Mouse (Mus musculus) A20 (cell line): ENCODE measurements around the gene Gm11568.
"Not testable (repeated sequence)": the region's sequence is repeated elsewhere in the genome, so short reads cannot be mapped to it uniquely, and the experiment has no call there.

ENCODE experiments used
- DNase-seq: peaks from one replicate; pipeline ENCODE4 v3.0.0-alpha.2; 2011; ENCODE audit warnings: low read depth, low spot score

The Gm11568 gene

DNA sequence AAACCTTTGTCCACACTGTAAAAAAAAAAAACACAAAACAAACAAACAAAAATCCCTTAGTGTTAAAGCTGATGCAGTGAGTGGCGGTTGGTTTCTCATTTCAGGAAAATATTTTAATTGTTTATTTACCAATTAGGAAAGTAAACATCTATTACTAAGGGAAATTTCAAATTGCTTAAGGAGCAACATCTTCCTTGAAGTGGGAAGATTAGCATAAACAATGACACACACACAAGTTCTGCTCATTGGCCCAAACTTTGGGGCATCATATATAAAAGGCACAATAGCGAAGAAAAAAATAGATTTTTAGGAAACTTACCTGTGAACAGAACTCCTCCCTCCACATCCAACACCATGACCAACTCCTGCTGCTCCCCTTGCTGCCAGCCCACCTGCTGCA lies at the start of gene Gm11568:
TSS of gene Gm11568 (plus strand) at position 301 of the 400 bp plus-strand sequence.
- no peak for DNase-seq

DNA sequence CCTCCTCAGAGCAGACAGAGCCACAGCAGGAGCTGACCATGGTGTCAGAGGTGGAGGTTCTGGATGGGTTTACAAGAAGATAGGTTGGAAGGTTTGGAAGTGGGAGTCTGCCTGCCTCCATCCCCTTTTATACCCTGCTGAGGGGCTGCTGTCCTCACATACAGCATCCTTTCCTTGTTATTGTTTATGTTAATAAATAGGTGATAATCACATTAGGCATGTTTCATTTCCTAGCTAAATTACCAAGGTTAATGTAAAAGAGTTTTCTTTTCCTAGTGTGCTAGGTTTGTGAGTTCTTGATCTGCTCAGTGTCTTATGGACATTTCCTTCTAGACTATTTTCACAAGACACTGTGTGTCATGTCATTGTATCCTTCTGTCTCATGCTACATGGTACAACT lies 47.9 kb upstream of the Gm11568 start, which contains the start of gene Krtap4-13:
TSS of gene Krtap4-13 (minus strand) at position 101 of the 400 bp plus-strand sequence.
- DNase-seq: not testable (repeated sequence)

DNA sequence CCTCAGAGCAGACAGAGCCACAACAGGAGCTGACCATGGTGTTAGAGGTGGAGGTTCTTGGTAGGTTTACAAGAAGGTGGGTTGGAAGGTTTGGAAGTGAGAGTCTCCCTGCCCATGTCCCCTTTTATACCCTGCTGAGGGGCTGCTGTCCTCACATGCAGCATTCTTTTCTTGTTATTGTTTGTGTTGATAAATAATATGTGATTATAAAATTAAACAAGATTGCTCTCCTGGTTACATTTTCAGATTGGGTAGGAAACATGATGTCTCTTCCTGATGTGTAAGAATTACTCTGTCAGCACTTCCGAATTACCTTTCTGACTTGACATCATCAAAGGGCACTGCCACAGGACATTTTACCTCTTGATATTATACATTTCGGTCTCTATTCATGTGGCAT lies 42.2 kb upstream of the Gm11568 start, which contains the start of gene Gm11564:
TSS of gene Gm11564 (minus strand) at position 101 of the 400 bp plus-strand sequence.
- not testable (repeated sequence) for DNase-seq

DNA sequence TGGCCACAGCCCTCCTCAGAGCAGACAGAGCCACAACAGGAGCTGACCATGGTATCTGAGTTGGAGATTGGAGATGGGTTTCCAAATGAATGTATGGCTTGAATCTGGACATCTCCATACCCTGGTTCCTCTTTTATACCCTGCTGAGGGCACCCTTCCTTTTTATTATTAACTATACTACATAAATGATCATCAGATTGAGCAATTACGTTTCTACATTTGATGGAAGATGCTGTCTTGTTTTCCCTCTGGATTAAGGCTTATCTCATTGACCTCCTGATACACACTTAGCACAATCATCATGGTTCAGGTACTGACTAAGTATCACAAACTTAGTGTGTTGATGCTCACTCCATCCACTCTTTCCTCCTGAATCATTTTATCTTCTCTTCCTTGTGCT lies 19.8 kb upstream of the Gm11568 start, which contains the start of gene 2300003K06Rik:
TSS of gene 2300003K06Rik (minus strand) at position 101 of the 400 bp plus-strand sequence.
- DNase-seq: no peak

DNA sequence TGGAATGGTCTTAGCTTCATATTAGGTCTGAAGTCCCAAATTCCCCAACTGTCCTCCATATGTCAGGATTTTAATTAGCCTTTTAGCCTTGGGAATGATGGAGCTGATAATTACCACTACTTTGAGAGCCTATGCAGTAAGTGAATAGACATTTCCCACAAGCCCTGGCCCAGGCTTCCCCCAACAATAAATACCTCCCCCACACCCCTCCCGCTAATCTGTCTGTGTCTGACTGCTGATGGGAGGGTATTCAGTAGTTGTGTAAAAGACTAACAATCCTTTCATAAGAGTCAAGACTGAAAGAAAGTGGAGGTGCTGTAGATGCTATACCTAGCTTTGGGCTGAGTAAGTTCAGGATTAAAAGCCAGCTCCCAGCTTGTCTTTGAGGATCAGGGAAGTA lies 15.5 kb upstream of the Gm11568 start:
- DNase-seq: no peak

DNA sequence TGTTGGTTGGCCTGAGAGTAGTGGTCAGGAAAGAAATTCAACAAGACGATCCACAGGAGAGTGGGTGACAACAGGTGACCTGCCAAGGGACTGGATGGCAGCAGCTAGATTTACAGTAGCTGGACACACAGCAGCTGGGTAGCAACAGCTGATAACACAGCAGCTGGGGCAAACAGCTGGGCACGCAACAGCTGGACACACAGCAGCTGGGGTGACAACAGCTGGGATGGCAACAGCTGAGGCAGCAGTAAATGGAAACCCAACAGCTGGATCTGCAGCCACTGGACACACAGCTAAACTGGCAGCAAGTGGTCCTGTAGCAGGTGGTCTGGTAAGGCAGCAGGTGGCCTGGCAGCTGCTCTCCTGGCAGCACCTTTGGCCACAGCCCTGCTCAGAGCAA lies 11.0 kb upstream of the Gm11568 start:
- DNase-seq: no peak

DNA sequence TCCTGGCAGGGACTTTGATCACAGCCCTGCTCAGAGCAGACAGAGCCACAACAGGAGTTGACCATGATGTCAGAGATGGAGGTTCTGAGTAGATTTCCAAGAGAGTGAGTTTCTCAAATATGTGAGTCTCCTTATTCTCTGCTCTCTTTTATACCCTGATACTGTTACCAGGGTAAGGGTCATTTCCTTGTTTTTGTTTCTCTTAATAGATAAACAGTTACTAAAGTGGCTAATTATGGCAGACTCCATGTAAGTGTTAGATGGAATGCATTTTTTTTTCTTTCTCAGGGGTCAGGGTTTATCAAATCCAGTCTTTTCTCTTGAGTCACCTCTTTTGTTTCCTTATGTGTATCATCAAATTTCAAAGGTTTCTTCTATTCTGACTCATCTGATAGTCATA lies 6.2 kb upstream of the Gm11568 start, which contains the start of gene Krtap4-16:
TSS of gene Krtap4-16 (minus strand) at position 101 of the 400 bp plus-strand sequence.
- no peak for DNase-seq

DNA sequence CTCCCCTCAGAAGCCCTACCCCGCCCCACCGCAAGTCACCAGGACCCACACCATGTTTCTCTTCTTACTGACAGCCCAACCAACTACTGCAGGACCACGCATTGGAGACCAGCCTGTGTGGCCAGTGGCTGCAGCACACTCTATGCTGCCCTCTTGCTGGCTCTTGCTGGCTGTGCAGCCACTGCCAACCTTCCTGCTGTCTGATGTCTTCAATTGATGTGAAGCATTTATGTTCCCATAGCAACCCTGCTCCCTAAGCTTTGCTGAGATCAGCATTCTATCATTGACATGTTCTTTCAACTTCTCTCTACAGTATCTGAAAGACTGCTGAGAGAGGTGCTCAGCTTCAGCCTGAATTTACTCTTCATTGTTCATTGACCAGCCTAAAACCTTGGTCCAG lies 3.6 kb upstream of the Gm11568 start:
- no peak for DNase-seq

DNA sequence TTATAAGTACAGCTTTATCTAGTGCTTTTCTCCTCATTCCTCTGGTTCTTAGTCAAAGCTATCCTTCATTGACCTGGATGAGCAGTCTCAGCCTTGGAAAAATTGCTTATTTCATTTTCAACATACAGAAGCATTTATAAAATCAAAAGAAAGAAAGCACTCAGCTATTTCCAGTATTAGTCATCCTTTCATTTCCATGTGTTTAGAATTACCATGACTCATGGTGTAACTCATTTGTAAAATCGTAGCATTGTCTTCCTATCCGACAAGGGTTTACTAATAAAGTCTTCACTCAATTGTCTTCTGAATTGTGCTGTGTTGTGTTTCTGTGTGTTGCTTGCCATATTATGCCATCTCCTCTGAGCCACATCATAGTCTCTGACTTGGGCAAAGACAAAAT lies 1.0 kb downstream of the Gm11568 start:
- no peak for DNase-seq

DNA sequence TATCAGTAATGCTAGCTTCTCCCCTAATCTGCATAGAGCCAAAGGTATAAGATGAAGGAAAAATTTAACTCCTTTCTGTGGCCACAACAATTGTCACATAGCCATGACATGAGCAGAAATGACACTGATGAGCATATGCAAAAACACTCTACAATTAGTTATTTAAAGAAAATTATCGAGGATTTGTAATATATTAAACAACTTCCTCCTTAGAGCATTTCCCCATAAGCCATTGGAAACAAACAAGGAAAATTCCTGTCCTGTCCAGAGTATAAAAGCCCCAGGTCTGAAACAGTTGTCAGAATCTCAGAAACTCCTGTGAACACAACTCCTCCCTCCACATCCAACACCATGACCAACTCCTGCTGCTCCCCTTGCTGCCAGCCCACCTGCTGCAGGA lies 6.5 kb downstream of the Gm11568 start, which contains the start of gene Gm11559:
TSS of gene Gm11559 (plus strand) at position 301 of the 400 bp plus-strand sequence.
- not testable (repeated sequence) for DNase-seq

DNA sequence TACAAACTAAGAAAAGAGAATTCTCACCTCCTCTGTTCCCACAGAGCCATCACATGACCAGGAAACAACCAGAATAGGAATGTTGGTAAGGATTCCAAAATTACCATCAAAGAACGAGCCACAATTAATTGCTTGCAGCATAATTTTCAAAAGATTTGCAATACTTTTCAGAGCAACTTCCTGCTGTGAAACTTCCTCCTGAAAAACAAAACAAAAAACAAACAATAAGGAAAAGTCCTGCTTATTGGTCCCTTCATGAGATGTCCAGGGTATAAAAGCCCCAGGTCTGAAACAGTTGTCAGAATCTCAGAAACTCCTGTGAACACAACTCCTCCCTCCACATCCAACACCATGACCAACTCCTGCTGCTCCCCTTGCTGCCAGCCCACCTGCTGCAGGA lies 15.4 kb downstream of the Gm11568 start, which contains the start of gene Krtap9-1:
TSS of gene Krtap9-1 (plus strand) at position 301 of the 400 bp plus-strand sequence.
- DNase-seq: not testable (repeated sequence)

DNA sequence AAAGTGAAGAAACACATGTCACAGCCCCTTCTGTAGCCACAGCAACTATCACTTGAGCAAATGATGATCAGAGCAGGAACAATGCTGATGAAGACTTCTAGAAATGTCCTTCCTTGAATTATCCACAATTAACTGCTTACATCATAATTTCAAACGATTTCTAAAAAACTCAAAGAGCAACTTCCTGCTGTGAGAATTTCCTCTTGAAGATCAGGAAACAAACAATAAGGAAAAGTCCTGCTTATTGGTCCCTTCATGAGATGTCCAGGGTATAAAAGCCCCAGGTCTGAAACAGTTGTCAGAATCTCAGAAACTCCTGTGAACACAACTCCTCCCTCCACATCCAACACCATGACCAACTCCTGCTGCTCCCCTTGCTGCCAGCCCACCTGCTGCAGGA lies 21.2 kb downstream of the Gm11568 start, which contains the start of gene Gm11567:
TSS of gene Gm11567 (plus strand) at position 301 of the 400 bp plus-strand sequence.
- DNase-seq: not testable (repeated sequence)

DNA sequence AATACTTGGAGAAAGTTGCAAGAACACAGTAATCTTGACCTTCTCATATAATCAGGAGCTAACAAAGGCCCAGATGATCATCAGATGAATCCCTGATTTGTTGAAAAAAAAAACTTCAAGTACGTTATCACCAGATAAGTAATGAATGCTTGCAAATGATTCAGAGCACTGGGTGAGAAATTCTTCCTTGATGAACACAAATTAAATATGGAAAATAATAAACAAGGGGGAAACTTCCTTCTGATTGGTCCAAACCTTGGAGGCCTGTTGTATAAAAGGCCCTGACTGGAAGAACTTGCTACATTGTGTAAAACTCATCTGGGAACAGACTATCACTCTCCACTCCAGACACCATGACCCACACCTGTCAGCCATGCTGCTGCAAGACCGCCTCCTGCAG lies 49.9 kb downstream of the Gm11568 start, which contains the start of gene Krtap31-1:
TSS of gene Krtap31-1 (plus strand) at position 301 of the 400 bp plus-strand sequence.
- no peak for DNase-seq
